Mouse (Mus musculus): ENCODE data around the gene Gm7697. TPM values are rescaled to one million over a fixed set of nuclear protein-coding genes. Genes with fewer than 3 reads are reported as not detected.
"Not testable (repeated sequence)": the region's sequence is repeated elsewhere in the genome, so short reads cannot be mapped to it uniquely, and the experiment has no call there.

The Gm7697 gene
- total RNA-seq (2021): not detected
- long read RNA-seq: 0 reads

DNA sequence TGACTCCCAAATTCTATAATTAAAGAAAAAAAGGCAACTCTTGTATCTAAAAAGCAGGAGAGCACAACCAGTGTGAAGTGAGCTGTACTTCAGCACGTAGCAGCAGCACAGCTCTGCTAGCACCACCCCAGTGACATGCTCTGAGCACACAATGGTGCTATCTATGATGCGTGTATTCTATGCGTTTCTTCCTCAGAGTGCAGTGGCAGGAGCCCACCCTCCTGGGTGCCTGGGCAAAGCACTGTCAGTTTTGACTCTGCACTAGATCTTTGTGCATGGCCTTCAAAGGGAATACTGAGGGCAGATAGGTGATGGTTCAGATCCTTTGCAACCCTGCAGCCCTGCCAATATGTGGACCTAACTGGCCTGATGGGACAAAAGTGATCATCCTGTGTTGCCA lies at the start of gene Gm7697:
Gene Gm7697 (minus strand): TSS at position 101 of the 400 bp plus-strand sequence.
- not testable (repeated sequence) for DNase-seq (ENCODE audit: low spot score in 2 of 2)

DNA sequence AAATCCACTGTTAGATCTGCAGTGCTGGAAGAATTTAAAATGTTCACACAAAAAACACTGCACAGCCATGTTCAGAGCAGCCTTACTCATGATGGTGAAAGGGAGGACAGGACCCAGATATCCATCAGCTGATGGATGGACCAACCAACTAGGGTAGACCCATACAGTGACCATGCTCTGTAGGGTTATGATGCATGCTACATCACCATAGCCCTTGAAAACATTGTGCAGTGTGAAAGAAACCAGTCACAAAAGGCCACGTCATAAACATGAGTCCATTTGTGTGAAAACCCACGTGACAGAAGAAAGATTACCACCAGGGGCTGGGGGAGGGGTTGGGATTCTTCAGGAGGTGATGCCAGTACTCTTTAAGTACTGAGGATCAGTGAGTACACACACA lies 28.5 kb upstream of the Gm7697 start:
- not testable (repeated sequence) for DNase-seq (ENCODE audit: low spot score in 2 of 2)

GRCm38 (mm10) chr8:69549556-69549955 lies 26.8 kb upstream of the Gm7697 start:
- DNase-seq (ENCODE audit: low spot score in 2 of 2): peak in 1 of 2 experiments; percentile 82

GRCm38 (mm10) chr8:69548114-69548513 lies 25.3 kb upstream of the Gm7697 start:
- not testable (repeated sequence) for DNase-seq (ENCODE audit: low spot score in 2 of 2)

DNA sequence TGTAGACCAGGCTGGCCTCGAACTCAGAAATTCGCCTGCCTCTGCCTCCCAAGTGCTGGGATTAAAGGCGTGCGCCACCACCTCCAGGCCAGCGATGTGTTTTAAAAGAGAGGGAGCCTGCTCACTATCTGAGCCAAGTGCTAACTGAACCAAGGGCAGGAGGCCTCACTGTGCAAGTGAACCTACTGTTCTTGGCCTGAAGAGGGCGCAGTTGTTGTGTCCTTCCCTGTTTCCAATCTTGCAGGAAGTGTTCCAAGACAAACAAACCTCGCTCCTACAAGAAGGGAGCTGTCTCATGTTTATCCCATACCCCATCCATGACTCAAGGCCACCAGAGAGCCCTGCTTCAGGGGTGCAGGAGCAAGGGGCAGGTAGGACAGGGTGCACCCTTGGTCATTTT lies 24.4 kb upstream of the Gm7697 start:
- not testable (repeated sequence) for DNase-seq (ENCODE audit: low spot score in 2 of 2)

GRCm38 (mm10) chr8:69545020-69545419 lies 22.2 kb upstream of the Gm7697 start:
- DNase-seq (ENCODE audit: low spot score in 2 of 2): not testable (repeated sequence)

- peak in 1 of 2 experiments; percentile 24 for DNase-seq (ENCODE audit: low spot score in 2 of 2)
These were observed 21.7 kb upstream of the Gm7697 start for GRCm38 (mm10) chr8:69544511-69544910.

DNA sequence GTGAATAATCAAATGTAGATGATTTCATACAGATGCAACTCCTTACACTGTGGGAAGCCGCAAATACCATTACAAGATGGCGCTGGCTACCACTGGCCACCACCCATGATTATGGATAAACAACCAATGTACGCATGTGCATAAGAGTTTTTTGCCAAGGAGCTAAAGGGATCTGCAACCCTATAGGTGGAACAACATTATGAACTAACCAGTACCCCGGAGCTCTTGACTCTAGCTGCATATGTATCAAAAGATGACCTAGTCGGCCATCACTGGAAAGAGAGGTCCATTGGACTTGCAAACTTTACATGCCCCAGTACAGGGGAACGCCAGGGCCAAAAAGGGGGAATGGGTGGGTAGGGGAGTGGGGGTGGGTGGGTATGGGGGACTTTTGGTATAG lies 21.2 kb upstream of the Gm7697 start:
- DNase-seq (ENCODE audit: low spot score in 2 of 2): not testable (repeated sequence)

GRCm38 (mm10) chr8:69540764-69541163 lies 18.0 kb upstream of the Gm7697 start:
- DNase-seq (ENCODE audit: low spot score in 2 of 2): not testable (repeated sequence)

- DNase-seq (ENCODE audit: low spot score in 2 of 2): not testable (repeated sequence)
These were observed 17.6 kb upstream of the Gm7697 start for GRCm38 (mm10) chr8:69540331-69540730.

DNA sequence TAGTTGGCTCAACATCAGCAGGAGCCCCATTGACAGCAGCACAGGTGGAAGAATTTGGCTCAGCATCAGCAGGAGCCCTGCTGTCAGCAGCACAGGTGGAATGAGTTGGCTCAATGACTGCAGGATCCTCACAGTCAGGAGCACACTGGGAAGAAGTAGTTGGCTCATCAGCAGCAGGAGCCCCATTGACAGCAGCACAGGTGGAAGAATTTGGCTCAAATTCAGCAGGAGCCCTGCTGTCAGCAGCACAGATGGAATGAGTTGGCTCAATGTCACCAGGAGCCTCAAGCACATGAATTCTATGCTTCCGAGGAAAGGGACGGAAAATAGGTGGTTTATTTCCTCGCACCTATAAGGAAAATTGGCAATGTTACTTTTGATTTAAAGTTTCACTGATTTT lies 47.8 kb downstream of the Gm7697 start:
- not testable (repeated sequence) for DNase-seq (ENCODE audit: low spot score in 2 of 2)

- DNase-seq (ENCODE audit: low spot score in 2 of 2): not testable (repeated sequence)
These were observed 69.3 kb downstream of the Gm7697 start, which contains the start of gene Gm9495 for GRCm38 (mm10) chr8:69453465-69453864. TSS of gene Gm9495 (minus strand) at chr8:69453565.

Other genes starting within 250 kb of the Gm7697 start
- gene Gm9495, start 69.4 kb downstream of the Gm7697 start, total RNA-seq (2021): not detected
- 10 to 100 TPM; 14.9 to 15.6 TPM for gene Zfp868, start 102.6 kb upstream of the Gm7697 start, total RNA-seq (2021)
- gene Zfp964, start 131.5 kb upstream of the Gm7697 start, total RNA-seq (2021): 1 to 10 TPM; 5.5 TPM
- 10 to 100 TPM; 19.5 to 21.2 TPM for gene Zfp869, start 187.7 kb upstream of the Gm7697 start, total RNA-seq (2021)
- gene Zfp963, start 227.0 kb upstream of the Gm7697 start, total RNA-seq (2021): 1 to 10 TPM; 4.6 to 5.0 TPM